Mouse (Mus musculus) lung, embryonic 15.5 days (tissue): ENCODE measurements at regions not wholly inside any gene's neighbourhood (a gene's known extent, or its start where the extent isn't known, plus 50 kb on each side); places are given as distances from the start of the nearest gene placed in this dataset.

Source experiments
- ATAC-seq: fragments of 200-750 bp; cut with Nextera tagmentation; 2 replicates; pipeline ENCODE4 v1.8.0; 2017; ENCODE audit warnings: moderate number of reproducible peaks, borderline replicate concordance; ENCODE audit not compliant: low FRiP score, low TSS enrichment; ENCODE audit errors: extremely low read depth
- H3K27ac ChIP-seq: fragments of 300-500 bp; sonication (generic); 2 replicates; pipeline ENCODE4 v1.5.1; 2015; ENCODE audit warnings: moderate library complexity, mild to moderate bottlenecking, inconsistent platforms
- H3K27me3 ChIP-seq: fragments of 300-500 bp; sonication (generic); 2 replicates; pipeline ENCODE4 v1.6.1; 2015; ENCODE audit warnings: inconsistent platforms
- H3K36me3 ChIP-seq: fragments of 300-500 bp; sonication (generic); 2 replicates; pipeline ENCODE4 v1.6.1; 2015; ENCODE audit warnings: inconsistent platforms
- H3K4me1 ChIP-seq: fragments of 300-500 bp; sonication (generic); 2 replicates; pipeline ENCODE4 v1.6.1; 2015; ENCODE audit warnings: inconsistent platforms
- H3K4me2 ChIP-seq: fragments of 300-500 bp; sonication (generic); 2 replicates; pipeline ENCODE4 v1.6.1; 2015; ENCODE audit warnings: inconsistent platforms, mild to moderate bottlenecking, moderate library complexity
- H3K4me3 ChIP-seq: fragments of 300-500 bp; sonication (generic); 2 replicates; pipeline ENCODE4 v1.5.1; 2015; ENCODE audit warnings: mild to moderate bottlenecking, inconsistent platforms
- H3K9ac ChIP-seq: fragments of 300-500 bp; sonication (generic); 2 replicates; pipeline ENCODE4 v1.6.1; 2015; ENCODE audit warnings: inconsistent platforms
- H3K9me3 ChIP-seq: fragments of 300-500 bp; sonication (generic); 2 replicates; pipeline ENCODE4 v1.6.1; 2016; ENCODE audit warnings: inconsistent platforms
- WGBS: fragments of 180-500 bp; shearing (Covaris S2); methylation state at CpG from one replicate; pipeline ENCODE4 v1.1.7; 2015; 5-methylcytosine and 5-hydroxymethylcytosine counted together

DNA sequence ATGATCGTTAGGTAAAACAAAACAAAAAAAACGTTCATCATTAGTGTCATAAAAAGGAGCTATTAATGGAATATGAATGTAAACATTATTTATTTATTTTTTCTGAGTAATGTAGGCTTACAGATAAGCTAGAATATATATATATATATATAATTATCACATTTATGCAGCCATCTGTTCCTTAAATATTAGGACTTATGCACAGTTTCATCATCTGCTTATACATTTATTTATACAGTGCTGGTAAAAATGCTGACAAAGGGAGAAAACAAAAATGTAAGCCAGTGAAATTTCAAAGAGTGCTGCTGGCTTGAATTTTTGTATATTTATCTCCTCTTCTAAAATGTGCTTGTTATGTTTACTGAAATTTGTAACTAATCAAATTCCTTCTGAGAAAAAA lies 4841.7 kb upstream of the Gm7489 start:
- H3K27me3 ChIP-seq, result no peaks in the 10 kb centered on the region
- H3K9ac ChIP-seq, result no peak overlapping the region
- 29% methylated on average over 2 of the region's 2 CpGs for WGBS
- no peaks in the 10 kb centered on the region for H3K36me3 ChIP-seq
- no peaks in the 10 kb centered on the region for H3K9me3 ChIP-seq
- no peak overlapping the region for H3K4me2 ChIP-seq
- H3K4me1 ChIP-seq, result no peaks in the 10 kb centered on the region
- ATAC-seq, result no peak; the same call in 1 of the 2 replicates
- no peak overlapping the region for H3K27ac ChIP-seq
- H3K4me3 ChIP-seq, result no peak overlapping the region

DNA sequence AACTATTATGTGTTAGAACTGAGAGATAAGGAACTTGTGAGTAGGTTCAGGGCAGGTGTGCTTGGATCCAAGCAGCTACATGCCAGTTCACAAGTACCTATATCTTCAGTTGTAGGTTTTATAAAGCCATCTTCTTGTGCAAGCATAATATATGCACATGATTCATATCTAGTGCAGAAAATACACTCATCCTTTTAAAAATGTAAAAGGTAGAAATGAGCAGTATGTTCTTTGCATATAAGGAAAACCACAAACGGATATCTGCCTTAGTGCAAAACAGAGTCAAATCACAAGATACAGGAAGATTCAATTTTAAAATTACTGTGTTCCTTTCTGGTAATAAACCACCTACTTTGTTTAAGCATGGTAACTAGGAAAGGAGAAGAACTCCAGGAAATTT lies 4819.6 kb upstream of the Gm7489 start:
- Histone ChIP-seq H3K36me3 (no peaks in the 10 kb centered on the region), H3K4me3 (no peak overlapping the region), H3K9me3 (no peaks in the 10 kb centered on the region), H3K4me2 (no peak overlapping the region), H3K4me1 (no peaks in the 10 kb centered on the region), H3K27me3 (no peaks in the 10 kb centered on the region), H3K27ac (no peak overlapping the region), H3K9ac (no peak overlapping the region)
- no peak for ATAC-seq
- WGBS, result 70% methylated on average over 1 of the region's 1 CpGs

DNA sequence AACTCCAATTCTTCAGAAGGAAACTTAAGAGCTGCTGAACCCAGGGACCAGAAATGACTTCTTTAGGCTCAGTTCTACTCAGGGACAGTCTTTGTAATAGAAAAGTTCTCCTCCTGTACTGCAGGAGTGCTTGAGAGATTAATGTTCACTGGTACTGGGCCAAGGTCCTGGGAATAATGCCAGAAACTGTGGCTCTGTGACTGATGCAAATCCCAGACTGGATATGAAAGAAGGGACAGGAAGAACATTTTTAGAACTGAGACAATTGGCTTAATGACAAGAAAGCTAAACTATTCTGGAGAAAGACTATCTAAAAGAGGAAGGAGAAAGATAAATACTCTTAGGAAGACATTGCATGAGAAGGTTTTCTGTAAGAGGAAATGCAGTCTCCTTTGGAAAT lies 4818.8 kb upstream of the Gm7489 start:
- peak; percentile 98 for ATAC-seq
- no peaks in the 10 kb centered on the region for H3K9me3 ChIP-seq

DNA sequence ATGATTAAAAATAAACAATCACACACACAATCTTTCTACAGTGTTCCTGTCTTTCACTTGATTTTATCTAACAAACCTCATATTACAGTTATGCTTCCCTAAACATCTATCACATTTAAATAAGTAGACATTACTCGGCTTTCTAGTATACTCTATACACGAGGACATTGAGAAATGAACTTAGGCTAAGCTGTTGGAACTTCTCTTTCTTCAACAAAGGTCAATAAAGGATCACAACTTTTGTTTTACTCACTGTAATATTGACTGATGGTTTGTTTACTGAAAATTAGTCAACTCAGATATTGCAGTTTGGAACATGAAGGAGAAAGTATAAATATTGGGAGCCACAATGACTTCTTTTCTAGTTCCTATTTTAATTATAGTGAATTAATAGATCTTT lies 4818.3 kb upstream of the Gm7489 start:
- no peak overlapping the region for H3K27ac ChIP-seq
- WGBS, result 23% methylated on average over 2 of the region's 2 CpGs

More for the DNA sequence above, 4818.8 kb upstream of the Gm7489 start:
- H3K27me3 ChIP-seq, result no peaks in the 10 kb centered on the region
- no peaks in the 10 kb centered on the region for H3K4me1 ChIP-seq
- H3K4me2 ChIP-seq, result no peak overlapping the region
- no peak overlapping the region for H3K4me3 ChIP-seq
- H3K9ac ChIP-seq, result no peak overlapping the region
- H3K27ac ChIP-seq, result no peak overlapping the region
- H3K36me3 ChIP-seq, result no peaks in the 10 kb centered on the region

More for the DNA sequence above, 4818.3 kb upstream of the Gm7489 start:
- H3K36me3 ChIP-seq, result no peaks in the 10 kb centered on the region
- no peak overlapping the region for H3K4me2 ChIP-seq
- no peak overlapping the region for H3K4me3 ChIP-seq
- H3K9ac ChIP-seq, result no peak overlapping the region
- peak; percentile 88 for ATAC-seq
- no peaks in the 10 kb centered on the region for H3K9me3 ChIP-seq
- H3K27me3 ChIP-seq, result no peaks in the 10 kb centered on the region
- H3K4me1 ChIP-seq, result no peaks in the 10 kb centered on the region
